In genomic region chr15:87339904-87340303, GRCm38 (mm10) we compare ENCODE assay signal across 22 mouse cellular contexts.
DNase-seq lines count a peak whose midpoint lies in the region; ATAC-seq lines count a peak whose summit lies in the region.
"Had no signal": no experiment of that assay in that cellular context is flagged by ENCODE, and none has a peak within 500 bp of the region (broad histone marks: within the 10 kb centered on the region; RNA-seq: fewer than 3 reads in every experiment).

No protein-coding gene starts in this region.

- peak; percentile 21; the same call in 1 of the 2 replicates for ATAC-seq in frontal cortex, adult (ENCODE audit: low TSS enrichment)
- ATAC-seq in neural tube, embryonic 15.5 days (ENCODE audit: low FRiP score), result peak; percentile 41; the same call in 1 of the 2 replicates
- ATAC-seq: activated CD4-positive, CD25-positive, alpha-beta regulatory T cell, adult 4 months; Patski had no signal

- no peak for DNase-seq in frontal cortex, postnatal 14 days (ENCODE audit: low spot score in 2 of 2)
- peak; percentile 18 to 33 for DNase-seq in left cerebral cortex, adult 9 months (ENCODE audit: low spot score in 2 of 2)
- no peak for DNase-seq in left cerebral cortex, postnatal 10 days (ENCODE audit: extremely low spot score in 1 of 2, low spot score in 2 of 2)
- DNase-seq in neural tube, embryonic 10.5 days (ENCODE audit: extremely low spot score, low spot score), result no peak
- DNase-seq in layer of hippocampus, adult 9-11 months, result peak; percentile 55
- DNase-seq: adrenal gland, postnatal 14 days; cerebellum, adult 8-10 months; embryo, embryonic 11 days; gastrocnemius, postnatal 10 days; kidney, adult 11 months; left cerebral cortex, postnatal 4 days; lung, embryonic 14.5 days; retina, postnatal 1 day; spleen, adult 18-20 months had no signal

- peaks cover 10% of the 10 kb centered on the region; the same call in 1 of the 2 replicates for H3K4me1 ChIP-seq in neural tube, embryonic 15.5 days
- H3K4me1 ChIP-seq: embryonic facial prominence, embryonic 15.5 days; heart, embryonic 15.5 days; stomach, embryonic 15.5 days had no signal

- H3K27ac ChIP-seq in neural tube, embryonic 15.5 days (replicated peaks), result no peak overlapping the region
- H3K27ac ChIP-seq: embryonic facial prominence, embryonic 15.5 days; heart, embryonic 15.5 days; kidney, postnatal 0 days; stomach, embryonic 15.5 days had no signal

- no peaks in the 10 kb centered on the region for H3K27me3 ChIP-seq in neural tube, embryonic 15.5 days (replicated peaks)
- H3K27me3 ChIP-seq: embryonic facial prominence, embryonic 15.5 days; heart, embryonic 15.5 days; Patski; stomach, embryonic 15.5 days had no signal

- intact Hi-C loops in left cerebral cortex, postnatal 10 days (cut with DNase I), result loop anchor here (5.0 to 10.0 kb wide), 2 partner anchors 202 to 235 kb away; partner anchors contain the start of gene Fam19a5

- H3K4me2 ChIP-seq in neural tube, embryonic 15.5 days, result no peak overlapping the region
- H3K4me2 ChIP-seq: embryonic facial prominence, embryonic 15.5 days; heart, embryonic 15.5 days; lung, embryonic 14.5 days; stomach, embryonic 15.5 days had no signal

- WGBS in neural tube, embryonic 15.5 days, result 63% methylated on average over 3 of the region's 3 CpGs

- H3K36me3 ChIP-seq in neural tube, embryonic 15.5 days, result no peaks in the 10 kb centered on the region
- H3K36me3 ChIP-seq: embryonic facial prominence, embryonic 15.5 days; heart, embryonic 15.5 days; stomach, embryonic 15.5 days had no signal

- no peak overlapping the region for H3K4me3 ChIP-seq in neural tube, embryonic 15.5 days (replicated peaks)
- H3K4me3 ChIP-seq: embryonic facial prominence, embryonic 15.5 days; heart, embryonic 15.5 days; stomach, embryonic 15.5 days had no signal

- no peak overlapping the region for H3K9ac ChIP-seq in neural tube, embryonic 15.5 days (replicated peaks)
- H3K9ac ChIP-seq: embryonic facial prominence, embryonic 15.5 days; heart, embryonic 15.5 days; lung, embryonic 14.5 days; stomach, embryonic 15.5 days had no signal

- H3K9me3 ChIP-seq in neural tube, embryonic 15.5 days (replicated peaks), result no peaks in the 10 kb centered on the region
- H3K9me3 ChIP-seq: embryonic facial prominence, embryonic 15.5 days; heart, embryonic 15.5 days; stomach, embryonic 15.5 days had no signal

Comparison
In these comparisons a context has a peak if more than half of its experiments do, and no peak if none do; other contexts are left out.
1. DNase-seq: peak in left cerebral cortex, adult 9 months (2 of 2) and layer of hippocampus, adult 9-11 months (single experiment); none in frontal cortex, postnatal 14 days (0 of 2), left cerebral cortex, postnatal 10 days (0 of 2) and neural tube, embryonic 10.5 days (single experiment).